Mouse (Mus musculus): ENCODE measurements around the gene Cfap20.
"Not testable (repeated sequence)": the region's sequence is repeated elsewhere in the genome, so short reads cannot be mapped to it uniquely, and the experiment has no call there.

The Cfap20 gene

DNA sequence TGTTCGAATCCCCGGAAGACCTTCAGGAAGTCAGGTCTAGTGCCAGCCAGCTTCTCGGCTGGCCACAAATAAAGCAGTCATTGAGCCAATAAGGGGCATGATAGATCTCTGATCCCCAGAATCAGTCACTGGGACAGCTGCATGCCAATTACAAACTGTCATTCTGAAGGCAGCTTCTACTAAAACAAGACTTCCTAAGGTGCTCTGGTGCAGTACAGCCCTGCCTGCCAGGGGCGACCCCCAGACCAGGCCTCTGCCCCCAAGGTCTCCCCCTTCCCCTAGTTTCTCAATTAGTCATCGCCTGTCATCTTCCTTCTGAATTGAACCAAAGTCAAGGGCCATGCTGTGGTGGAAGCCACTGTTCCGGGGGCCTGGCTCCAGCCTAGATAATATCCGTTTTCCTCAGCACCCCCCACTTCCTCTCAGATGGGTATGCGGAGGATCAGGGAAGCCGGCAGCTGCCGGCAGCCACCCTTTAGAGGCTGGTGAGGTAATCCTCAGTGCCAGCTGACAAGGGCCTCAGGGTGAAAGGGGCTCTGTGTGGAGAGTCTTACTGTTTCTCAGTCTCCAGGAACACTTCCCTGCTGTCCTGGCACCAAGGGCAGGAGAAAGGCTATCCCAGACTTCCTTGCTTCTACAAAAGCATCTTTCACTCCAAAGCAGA lies 23.2 kb downstream of the Cfap20 start:
- DNase-seq = peak; percentile 28 to 57

DNA sequence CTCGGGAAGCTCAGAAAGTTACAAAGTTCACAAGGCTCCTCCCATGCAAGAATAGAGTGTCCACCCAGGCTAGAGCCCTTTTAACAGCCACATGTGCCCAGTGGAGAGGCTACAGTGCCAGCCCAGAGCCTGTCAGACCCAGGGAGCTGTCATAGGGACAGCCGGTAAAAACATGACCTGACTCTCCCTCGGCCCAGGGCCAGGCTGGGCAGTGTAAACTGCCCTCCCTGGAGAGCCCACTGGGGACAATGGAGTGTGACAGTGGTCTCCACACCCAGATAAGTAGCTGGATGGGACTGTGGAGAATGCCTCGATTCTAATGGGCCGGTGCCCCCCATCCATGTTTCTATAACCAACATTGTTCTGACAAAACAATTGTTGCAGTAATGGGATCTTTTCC lies 25.2 kb downstream of the Cfap20 start:
- DNase-seq = peak in 1 of 2 experiments; percentile 33

DNA sequence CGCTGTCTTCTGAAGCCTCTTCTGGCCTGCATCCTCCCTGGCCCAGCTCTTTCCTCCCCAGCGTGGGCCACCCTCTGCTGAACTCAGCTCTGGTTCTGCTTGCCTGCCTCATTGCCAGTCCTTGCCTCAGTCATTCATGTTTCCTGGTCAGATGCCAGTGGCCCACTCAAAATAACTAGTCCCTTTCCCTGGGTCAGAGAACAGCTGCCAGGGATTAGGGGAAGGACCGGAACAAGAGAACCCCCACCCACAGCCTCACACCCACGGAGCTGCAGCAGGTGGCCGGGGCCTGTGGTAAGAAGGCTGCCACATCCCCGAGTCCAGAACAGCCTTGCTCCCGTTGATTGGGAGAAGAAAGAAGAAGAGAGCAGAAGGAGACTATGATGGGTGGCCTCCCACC lies 33.6 kb downstream of the Cfap20 start:
- DNase-seq = no peak

DNA sequence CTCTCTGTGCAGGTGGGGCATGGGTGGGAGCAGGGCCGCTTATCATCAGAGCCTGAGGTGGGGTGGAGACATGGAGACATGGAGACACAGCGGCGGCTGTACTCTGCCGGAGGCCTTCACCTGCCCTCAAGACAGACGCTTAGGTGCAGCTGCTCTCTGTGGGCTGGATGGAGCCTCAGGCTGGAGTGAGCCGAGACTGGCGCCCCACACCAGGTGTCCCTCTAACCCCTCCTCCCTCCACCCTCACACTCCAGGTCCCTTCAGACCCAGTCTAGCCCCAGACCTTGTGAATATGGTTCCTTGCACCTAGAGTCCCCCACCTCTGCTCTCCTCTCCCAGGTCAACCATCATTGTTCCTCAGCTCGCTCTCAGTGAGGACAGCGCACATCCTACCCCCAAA lies 35.5 kb downstream of the Cfap20 start:
- no peak for DNase-seq

DNA sequence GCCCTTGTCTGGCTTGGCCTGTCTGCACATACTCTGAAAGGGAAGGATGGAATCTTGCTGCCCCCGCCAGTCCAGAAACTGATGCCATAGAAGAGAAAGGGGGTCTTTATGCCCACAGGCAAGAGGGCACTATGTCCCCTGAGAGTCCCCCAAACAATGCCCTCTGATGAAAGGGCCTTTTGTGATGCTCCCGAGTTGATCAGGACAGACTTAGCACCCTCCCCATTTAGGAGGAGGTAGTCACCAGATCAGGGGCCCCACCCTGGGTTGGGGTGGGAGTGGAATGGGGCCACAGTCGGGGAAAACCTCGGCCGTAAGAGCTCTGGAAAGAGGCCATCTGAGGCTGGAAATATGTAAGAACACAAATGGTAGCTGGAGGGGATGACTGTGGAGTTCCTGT lies 37.5 kb downstream of the Cfap20 start:
- DNase-seq = no peak

DNA sequence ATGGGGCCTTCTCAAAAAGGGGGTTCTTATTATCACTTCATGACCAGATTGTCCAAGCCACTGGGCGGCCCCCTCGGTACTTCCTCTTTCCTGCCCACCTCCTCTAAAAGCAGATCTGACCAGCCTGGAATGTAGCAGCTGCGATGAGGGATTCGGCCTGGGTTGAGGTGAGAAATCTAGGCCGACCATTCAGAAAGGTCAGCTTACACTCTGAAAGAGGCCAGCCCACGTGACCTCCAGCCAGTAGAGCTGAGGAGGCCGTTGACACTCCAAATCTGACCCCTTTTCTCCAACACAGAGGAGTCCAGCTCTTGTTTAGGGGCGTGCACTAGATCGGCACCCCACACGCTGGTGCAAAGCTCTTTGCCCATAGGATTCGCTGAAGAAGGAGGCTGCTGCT lies 37.9 kb downstream of the Cfap20 start:
- DNase-seq = peak in 1 of 2 experiments; percentile 13

DNA sequence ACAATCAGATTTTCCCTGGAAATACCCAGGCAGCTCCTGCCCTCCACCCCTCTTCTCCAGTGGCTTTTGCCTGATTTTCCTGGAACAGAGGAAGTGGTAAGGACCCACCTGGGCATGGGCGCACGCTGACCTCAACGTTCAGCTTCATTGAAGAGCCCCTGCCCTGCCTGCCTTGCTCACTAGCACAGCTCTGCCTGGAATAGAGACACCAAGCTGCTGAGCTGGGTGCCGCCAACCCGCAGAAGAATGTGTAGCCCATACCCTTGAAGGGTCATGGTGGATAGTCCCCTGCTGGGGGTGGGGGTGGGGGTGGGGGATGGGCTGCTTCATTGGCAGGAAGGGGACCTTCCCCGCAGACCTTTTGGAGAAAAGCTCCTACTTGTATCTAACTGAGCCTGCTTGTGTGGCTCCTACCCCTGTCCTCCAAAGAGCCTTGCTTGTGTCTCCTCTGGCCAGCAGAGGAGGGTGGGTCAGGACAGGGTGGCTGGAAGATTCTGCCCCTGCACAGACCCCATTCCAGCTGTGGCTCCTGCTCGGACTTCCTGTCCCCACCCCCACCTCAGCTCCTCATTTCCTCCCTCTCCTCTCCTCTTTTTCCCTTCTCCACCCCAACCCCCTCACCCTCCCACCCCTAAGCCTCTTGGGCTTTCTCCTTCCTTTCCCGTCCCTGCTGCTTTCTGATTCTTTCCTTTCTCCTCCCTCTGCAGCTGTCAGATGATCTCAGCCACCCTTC lies 39.3 kb downstream of the Cfap20 start:
- DNase-seq = peak; percentile 21 to 41

DNA sequence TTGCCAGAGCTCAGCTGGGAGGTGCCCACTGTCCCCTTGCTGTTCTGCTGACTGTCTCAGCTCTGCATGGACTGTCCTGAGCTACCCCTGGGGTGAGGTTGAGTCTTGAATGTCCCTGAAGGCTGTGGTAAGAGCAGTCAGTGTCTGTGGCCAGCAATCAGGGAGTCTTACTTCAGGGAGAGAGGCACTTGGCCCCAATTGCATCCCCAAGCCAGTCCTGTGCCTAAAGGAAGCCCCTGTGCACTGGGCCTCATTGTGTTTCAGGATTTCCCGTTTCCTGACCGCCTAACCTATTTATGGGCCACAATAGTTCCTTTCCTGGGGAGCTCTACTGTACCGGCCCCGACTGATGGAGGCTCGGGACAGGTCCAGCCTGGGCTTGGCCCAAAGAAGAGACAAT lies 42.1 kb downstream of the Cfap20 start:
- DNase-seq = peak in 1 of 2 experiments; percentile 49

DNA sequence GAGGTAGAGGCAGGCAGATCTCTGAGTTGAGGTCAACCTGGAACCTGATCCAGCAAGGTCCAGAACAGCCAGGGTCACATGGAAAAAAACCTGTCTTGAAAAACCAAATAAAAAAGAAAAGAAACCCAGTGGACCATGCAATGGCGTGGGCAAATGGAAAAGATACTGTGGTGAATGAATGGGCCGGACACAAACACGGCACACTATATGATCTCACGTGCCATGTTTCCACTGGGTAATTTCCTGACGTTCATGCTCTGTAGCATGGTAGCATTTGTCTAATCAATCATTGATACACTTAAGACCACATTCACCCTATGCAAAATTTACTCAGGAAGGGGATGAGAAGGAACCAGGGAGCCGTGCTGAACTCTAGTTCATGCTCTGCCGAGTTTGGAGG lies 43.6 kb downstream of the Cfap20 start:
- no peak for DNase-seq

DNA sequence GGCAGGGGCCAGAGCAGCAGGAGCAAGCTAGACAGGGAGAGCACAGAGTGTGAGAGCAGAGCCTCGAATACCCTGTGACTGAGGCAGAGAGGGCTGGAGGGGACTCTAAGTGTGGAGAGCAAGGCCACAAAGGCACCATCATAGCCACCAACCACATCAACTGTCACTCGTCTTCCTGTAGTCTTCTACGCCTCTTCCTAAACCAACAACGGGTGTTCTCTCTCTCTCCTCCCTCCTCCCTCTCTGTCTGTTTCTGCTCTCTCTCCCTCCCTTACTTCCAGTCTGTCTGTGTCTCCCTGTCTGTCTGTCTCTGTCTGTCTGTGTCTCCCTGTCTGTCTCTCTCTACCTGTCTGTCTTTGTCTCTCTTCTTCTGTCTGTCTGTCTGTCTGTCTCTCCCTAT lies 44.4 kb downstream of the Cfap20 start:
- no peak for DNase-seq

DNA sequence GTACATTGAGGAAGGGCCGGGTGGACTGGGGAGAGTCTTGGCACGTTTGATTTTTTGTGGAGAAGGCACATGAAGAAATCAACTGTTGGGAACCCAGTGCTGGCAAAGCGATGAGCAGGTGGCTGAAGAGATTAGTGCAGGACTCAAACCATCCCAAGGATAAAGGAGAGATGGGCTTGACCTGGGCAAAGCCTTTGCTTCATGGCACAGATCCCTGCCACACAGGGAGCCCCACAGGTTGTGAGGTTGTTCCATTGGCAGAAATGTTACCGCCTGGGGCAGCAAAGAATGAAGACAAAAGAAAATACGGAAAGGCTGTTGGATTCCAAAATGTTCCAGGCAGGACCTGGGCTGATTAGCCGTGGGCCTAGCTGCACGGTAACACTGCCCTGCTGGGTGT lies 46.7 kb downstream of the Cfap20 start:
- no peak for DNase-seq

DNA sequence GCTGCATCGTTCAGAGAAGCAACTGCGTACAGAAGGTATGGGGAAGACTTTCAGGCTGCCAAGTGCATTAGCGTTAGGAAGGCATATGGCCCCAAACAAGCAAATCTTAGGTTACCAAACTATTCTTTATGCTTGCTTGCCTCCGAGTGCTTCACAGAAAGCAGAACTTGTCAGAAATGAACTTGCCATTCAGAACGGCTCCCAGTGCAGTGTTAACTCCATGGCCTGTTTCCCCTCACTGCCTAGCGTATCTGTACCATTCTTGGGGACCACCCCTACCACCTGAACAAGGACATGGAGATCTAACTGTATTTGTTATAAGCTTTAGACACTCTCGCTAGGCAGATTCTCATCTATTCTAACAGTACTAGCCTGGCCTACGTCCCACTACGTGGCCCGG lies 47.4 kb downstream of the Cfap20 start:
- DNase-seq = no peak

DNA sequence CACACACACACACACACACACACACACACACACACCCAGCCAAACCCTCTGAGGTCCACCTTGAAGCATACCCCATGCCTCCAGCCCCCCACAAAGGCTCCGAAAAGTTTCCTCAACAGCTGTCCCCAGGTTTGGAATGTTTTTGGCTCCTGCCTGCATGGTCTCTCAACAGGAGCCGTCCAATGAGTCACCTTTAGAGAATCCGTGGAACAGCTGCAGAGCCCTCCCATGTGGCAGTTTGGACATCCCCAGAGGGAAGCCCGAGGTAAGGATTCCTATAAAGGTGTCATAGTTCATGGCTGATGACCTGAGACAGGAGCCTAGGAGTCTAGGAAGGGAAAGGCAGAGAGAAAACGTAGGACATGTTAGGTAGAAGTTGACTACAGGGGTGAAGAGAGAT lies 48.6 kb downstream of the Cfap20 start:
- DNase-seq = no peak

DNA sequence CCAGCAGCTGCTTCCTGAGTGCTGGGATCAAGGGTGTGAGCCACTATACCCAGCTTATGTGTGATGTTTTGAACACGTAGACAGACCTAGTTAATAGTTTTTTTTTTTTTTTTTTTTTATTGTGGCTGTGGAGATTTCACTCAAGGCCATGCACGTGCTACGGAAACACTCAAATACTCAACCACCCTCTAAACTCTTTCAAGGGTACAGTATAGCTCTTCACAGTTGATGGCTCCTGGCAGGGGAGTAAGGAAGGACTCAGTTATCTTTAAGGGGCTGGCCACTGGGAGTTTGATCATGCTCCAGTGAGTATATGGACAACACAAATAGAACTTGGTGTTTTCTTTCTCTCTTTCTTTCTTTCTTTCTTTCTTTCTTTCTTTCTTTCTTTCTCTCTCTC lies 50.2 kb downstream of the Cfap20 start:
- no peak for DNase-seq

DNA sequence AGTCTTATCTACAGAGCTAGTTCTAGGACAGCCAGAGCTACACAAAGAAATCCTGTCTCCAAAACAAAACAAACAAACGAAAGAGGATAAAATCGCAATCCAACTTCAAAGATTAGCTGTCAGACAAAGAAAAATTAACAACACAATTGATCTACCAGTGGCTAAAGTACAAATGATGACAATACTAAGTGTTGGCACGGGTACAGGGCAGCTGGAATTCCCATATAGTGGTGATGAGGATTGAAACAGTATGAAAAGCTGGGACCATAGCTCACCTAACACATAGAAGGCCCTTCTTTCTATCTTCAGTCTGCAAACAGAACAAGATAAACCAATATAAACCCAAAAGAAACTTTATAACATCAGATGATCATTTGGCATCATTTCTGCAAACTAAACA lies 53.1 kb downstream of the Cfap20 start:
- no peak for DNase-seq

DNA sequence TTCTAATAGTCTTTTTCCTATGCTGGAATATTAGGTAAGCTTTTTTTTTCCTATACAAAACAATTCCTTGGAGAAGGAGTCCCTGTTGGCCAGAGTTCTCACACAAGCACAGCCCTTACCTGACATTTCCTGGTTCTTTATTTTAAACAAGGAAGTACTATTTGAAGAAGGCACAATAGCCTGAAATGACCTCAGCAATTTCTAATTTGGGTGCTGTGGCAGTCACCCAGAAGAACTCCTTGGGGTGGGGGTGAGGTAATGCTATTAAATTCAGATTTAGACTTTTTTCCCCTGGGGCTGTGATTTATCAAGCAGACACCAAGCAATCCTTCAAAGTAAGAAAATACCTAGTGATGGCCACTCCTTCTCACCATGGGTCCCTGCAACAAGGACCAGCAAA lies 53.7 kb downstream of the Cfap20 start:
- no peak for DNase-seq

DNA sequence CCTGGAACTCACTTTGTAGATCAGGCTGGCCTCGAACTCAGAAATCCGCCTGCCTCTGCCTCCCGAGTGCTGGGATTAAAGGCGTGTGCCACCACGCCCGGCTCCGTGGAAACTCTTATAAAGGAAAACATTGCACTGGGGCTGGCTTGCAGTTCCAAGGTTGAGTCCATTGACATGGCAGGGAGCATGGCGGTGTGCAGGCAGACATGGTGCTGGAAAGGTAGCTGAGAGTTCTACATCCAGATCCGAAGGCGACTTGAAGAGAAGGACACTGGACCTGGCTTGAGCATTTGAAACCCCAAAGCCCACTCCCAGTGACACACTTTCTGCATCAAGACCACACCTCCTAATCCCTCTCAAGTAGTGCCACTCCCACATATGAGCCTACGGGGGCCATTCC lies 55.7 kb downstream of the Cfap20 start:
- DNase-seq = not testable (repeated sequence)

DNA sequence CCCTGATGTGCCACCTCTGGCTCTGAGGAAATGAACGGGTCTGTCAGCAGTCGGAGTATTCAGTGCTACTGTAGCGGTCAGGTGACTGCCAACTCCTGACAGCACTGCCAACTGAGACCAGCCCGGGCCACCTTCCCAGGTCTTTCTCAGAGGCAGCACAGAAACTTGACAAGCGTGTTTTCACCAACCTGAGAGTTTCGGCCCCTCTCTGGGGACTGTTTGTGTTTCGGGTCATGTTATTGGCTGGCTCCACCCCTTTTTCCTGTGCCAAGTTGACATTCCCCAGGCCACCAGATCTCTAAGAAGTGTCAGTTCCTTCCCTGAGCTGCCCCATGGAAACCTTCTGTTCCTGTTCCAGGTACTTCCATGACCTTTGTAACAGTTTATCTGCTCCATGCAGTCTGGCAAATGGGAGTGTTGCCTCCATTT lies 56.8 kb downstream of the Cfap20 start:
- peak; percentile 32 to 45 for DNase-seq

DNA sequence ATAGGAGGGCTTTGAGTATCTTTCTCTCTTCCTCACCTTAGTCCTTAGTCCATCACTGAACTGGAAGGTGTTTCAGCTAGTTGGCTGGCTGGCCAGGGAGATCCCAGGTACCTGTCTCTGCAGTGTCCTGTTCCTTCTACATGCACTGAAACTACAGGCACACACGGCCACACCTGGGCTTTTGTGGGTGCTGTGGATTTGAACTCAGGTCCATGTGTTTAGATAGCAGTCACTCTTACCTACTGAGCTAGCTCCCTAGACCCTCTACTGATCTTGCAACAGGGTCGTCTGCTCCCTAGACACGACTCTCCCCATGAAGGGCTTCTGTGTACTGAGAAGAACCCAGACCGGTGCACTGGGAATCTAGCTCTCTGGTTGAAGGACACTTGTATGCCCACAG lies 57.6 kb downstream of the Cfap20 start:
- no peak for DNase-seq

DNA sequence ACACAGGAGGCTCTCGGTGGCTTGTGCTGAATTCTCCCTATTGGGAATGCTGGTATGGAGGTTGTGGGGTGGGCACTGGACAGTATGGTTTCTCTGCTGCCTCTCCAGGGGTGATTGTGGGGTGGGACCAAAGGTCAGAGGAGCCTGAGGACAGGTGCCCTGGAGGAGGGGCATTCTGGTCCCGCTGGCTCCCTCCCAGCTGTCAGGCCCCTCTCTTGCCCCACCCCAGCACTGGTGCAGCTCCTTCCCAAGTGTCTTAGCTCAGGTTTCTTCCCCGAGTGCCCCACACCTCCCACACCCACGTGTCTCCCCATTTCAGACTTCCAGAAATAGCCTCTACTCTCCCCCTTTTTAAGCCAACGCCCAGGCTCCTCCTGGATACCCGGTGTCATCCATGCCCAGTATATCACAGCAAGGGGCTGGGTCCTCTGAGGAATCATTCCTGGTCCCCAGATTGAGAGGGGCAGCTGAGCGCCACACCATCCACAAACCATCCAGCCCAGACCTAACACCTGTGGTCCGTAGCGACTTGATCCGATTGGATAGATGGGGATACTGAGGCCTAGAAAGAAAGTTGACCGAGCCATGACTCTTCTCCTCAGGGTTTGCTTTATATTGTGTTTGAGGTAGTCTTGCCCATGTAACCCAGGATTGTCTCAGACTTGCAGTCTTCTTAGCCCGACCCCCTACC lies 58.2 kb downstream of the Cfap20 start:
- no peak for DNase-seq

DNA sequence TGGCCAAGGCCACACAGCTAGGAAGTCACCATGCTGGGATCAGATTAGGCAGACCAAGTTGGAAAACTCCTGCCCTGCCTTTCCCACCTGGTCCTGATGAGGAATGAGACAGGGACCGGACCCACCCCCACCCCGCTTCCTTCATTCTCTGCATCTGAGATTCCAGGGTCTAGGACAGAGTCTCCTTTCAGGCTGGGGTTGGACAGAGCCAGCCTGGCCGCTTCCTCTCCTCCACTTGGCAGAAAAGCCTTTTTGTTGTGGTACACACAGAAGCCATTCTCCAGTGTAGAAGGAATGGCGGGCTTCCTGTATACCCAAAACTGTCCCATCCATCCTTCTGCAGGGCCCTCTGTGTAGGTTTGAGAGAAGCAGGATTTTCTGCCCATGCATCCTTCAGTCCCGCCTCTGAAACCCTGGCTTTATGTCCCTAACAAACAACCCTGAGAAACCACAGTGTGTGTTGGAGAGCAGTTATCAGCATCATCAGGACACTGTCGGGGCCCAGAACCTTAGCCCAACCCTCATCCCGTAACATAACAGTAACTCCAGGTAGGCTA lies 59.2 kb downstream of the Cfap20 start:
- no peak for DNase-seq

DNA sequence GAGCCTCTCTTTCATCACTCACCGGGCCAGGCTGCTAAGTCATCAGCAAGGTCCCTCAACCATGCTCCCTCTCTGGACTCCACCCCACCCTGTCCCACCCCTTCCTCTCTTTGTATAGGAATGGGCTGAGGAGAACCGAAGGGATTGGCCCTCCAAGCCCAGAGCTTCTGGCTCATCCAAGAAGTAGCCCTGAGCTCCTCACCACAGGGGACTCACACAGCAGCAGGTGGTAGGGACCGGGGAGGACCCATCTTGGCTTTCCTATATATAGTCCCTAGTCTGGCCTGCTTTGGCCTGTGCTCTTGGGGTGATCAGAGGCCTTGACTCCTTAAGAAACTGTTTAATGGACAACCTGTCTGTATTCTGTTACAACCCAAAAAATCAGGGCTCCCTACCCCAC lies 60.2 kb downstream of the Cfap20 start:
- no peak for DNase-seq

DNA sequence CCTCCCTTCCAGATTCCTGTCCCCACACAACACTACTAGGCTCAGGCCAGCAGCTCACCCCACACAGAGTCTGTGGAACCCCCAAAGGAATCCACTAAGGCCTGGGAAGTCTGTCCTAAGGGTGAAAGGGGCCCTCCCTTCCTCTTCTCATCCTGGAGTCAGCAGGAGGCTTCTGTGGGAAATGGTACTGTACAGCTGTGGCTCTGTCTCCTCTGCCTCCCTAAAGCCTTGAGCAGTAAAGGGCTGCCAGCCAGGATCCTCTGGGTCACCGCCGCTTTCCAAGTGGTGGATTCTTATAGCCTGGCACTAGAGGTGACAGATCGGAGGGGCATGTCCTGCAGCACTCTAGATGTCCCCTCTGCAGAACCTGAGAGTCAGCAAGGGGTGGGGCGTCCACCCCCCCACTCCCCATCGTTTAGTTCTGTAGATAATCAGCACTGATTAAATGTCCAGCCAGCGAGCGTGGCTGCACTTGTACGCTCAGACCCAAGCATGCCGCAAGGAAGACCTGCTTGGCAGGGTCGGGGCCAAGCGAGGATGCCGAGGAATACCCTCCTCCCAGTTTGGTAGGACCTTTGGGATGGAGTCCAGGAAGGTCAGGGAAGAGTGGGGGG lies 61.2 kb downstream of the Cfap20 start:
- no peak for DNase-seq

Data from kidney, postnatal 4 days (tissue).